Mouse (Mus musculus) myocyte (in vitro differentiated cells): ENCODE measurements around the gene Gm45233. TPM values are rescaled to one million over a fixed set of nuclear protein-coding genes. Genes with fewer than 3 reads are reported as not detected.

Source experiments
- H3K27me3 ChIP-seq: one replicate; pipeline ENCODE4 v1.6.1; 2011; ENCODE audit not compliant: control insufficient read depth, insufficient read depth, insufficient read length
- H3K36me3 ChIP-seq: one replicate; pipeline ENCODE4 v1.6.1; 2011; ENCODE audit not compliant: control insufficient read depth, insufficient read depth
- H3K4me2 ChIP-seq: one replicate; pipeline ENCODE4 v1.6.1; 2011; ENCODE audit warnings: low read depth, control low read depth
- H3K4me3 ChIP-seq: one replicate; pipeline ENCODE4 v1.5.1; 2011; ENCODE audit warnings: mild to moderate bottlenecking, control low read depth, moderate library complexity
- H3K79me2 ChIP-seq: one replicate; pipeline ENCODE4 v1.6.1; 2011; ENCODE audit not compliant: control insufficient read depth, insufficient read depth
- H3ac ChIP-seq: one replicate; pipeline ENCODE4 v1.6.1; 2011; ENCODE audit not compliant: control insufficient read depth, insufficient read length
- CEBPB ChIP-seq: IDR thresholded peaks from 2 replicates; pipeline ENCODE4 v1.6.1; 2011; ENCODE audit warnings: mild to moderate bottlenecking, moderate library complexity; ENCODE audit not compliant: poor library complexity, insufficient read depth, severe bottlenecking
- E2F4 ChIP-seq: IDR thresholded peaks from one replicate; pipeline ENCODE4 v1.6.1; 2011; ENCODE audit warnings: mild to moderate bottlenecking, control low read depth, moderate library complexity; ENCODE audit not compliant: insufficient read depth
- MAX ChIP-seq: IDR thresholded peaks from one replicate; pipeline ENCODE4 v1.6.1; 2011; ENCODE audit warnings: low read depth, mild to moderate bottlenecking, control low read depth
- MYOD1 ChIP-seq, 3 experiments: IDR thresholded peaks; one replicate each; pipeline ENCODE4 v1.6.1; 2011; ENCODE audit warnings: control low read depth in 2 of 3, low read depth in 2 of 3, mild to moderate bottlenecking in 2 of 3, moderate library complexity in 1 of 3; ENCODE audit not compliant: insufficient read length in 2 of 3, control insufficient read depth in 1 of 3
- MYOG ChIP-seq, 3 experiments: IDR thresholded peaks; one replicate each; pipeline ENCODE4 v1.6.1; 2011; ENCODE audit warnings: control low read depth in 2 of 3, low read depth in 2 of 3, mild to moderate bottlenecking in 2 of 3; ENCODE audit not compliant: insufficient read length in 2 of 3, control insufficient read depth in 1 of 3, insufficient read depth in 1 of 3
- POLR2A ChIP-seq: IDR thresholded peaks from one replicate; pipeline ENCODE4 v1.6.1; 2011; ENCODE audit warnings: low read depth, mild to moderate bottlenecking, control low read depth, moderate library complexity; ENCODE audit not compliant: insufficient read length
- POLR2AphosphoS2 ChIP-seq: IDR thresholded peaks from one replicate; pipeline ENCODE4 v1.6.1; 2011; ENCODE audit warnings: low read depth, control low read depth; ENCODE audit not compliant: insufficient read length
- REST ChIP-seq: IDR thresholded peaks from one replicate; pipeline ENCODE4 v1.6.1; 2011; ENCODE audit warnings: mild to moderate bottlenecking, control low read depth, moderate library complexity; ENCODE audit not compliant: insufficient read depth, insufficient read length
- SRF ChIP-seq: IDR thresholded peaks from one replicate; pipeline ENCODE4 v1.6.1; 2011; ENCODE audit warnings: low read depth; ENCODE audit not compliant: control insufficient read depth, insufficient read length
- TCF12 ChIP-seq: IDR thresholded peaks from one replicate; pipeline ENCODE4 v1.6.1; 2011; ENCODE audit warnings: mild to moderate bottlenecking, control low read depth; ENCODE audit not compliant: poor library complexity, insufficient read depth, severe bottlenecking
- TCF3 ChIP-seq: IDR thresholded peaks from one replicate; pipeline ENCODE4 v1.6.1; 2011; ENCODE audit warnings: low read depth, control low read depth; ENCODE audit not compliant: insufficient read length
- USF1 ChIP-seq: IDR thresholded peaks from one replicate; pipeline ENCODE4 v1.6.1; 2011; ENCODE audit warnings: low read depth, mild to moderate bottlenecking, control low read depth, moderate library complexity
- polyA plus RNA-seq: library from polyadenylated mRNA; unstranded; fragments of >200 nt; fragmentation: generic; extraction: Trizol; gene quantifications from one replicate; pipeline ENCODE4 v1.2.1, GENCODE M21; 2012; ENCODE audit warnings: missing spikeins

Gm45233 gene
- 0.12 TPM for polyA plus RNA-seq

GRCm38 (mm10) chr7:43443917-43444293 is at the start of gene Gm45233, which contains the start of gene Etfb:
Gene Gm45233, plus strand, starts transcription at chr7:43444128.
Gene Etfb, plus strand, starts transcription at chr7:43444083.
- H3K79me2 ChIP-seq: peaks cover 11% of the 10 kb centered on the region
- H3ac ChIP-seq: peak within 1 kb of the TSS; percentile 44
- peak within 1 kb of the TSS; percentile 99 for H3K4me2 ChIP-seq
- H3K27me3 ChIP-seq: no peaks in the 10 kb centered on the region
- TF ChIP-seq TCF3 (no peak), MYOD1 (IDR thresholded peaks at IDR 0.05; ENCODE audit: control insufficient read depth in 1 of 3, insufficient read length in 2 of 3, low read depth in 2 of 3) (peak in 1 of 3 experiments; percentile 47), SRF (no peak), POLR2AphosphoS2 (peak; percentile 98), REST (peak; percentile 42), MYOG (IDR thresholded peaks at IDR 0.05; ENCODE audit: control insufficient read depth in 1 of 3, insufficient read depth in 1 of 3, insufficient read length in 2 of 3, low read depth in 2 of 3) (peak in 1 of 3 experiments; percentile 45), POLR2A (peak; percentile 99), MAX (peak; percentile 21)
- peak within 1 kb of the TSS; percentile 69 for H3K4me3 ChIP-seq
- no peaks in the 10 kb centered on the region for H3K36me3 ChIP-seq

GRCm38 (mm10) chr7:43399501-43399900 is 44.4 kb upstream of the Gm45233 start:
- H3ac ChIP-seq: no peak overlapping the region
- no peaks in the 10 kb centered on the region for H3K27me3 ChIP-seq
- TF ChIP-seq CEBPB: peak; percentile 77; the same call in 1 of the 2 replicates
- TF ChIP-seq POLR2A: no peak

GRCm38 (mm10) chr7:43402718-43403117 is 41.2 kb upstream of the Gm45233 start:
- TF ChIP-seq TCF3: no peak
- no peak for TF ChIP-seq USF1
- TF ChIP-seq MAX: no peak
- TF ChIP-seq CEBPB: no peak
- TF ChIP-seq SRF: no peak
- TF ChIP-seq POLR2A: no peak
- TF ChIP-seq TCF12: no peak
- no peak for TF ChIP-seq MYOG (IDR thresholded peaks at IDR 0.05; ENCODE audit: control insufficient read depth in 1 of 3, insufficient read depth in 1 of 3, insufficient read length in 2 of 3, low read depth in 2 of 3)
- no peak for TF ChIP-seq POLR2AphosphoS2
- no peak for TF ChIP-seq E2F4
- Histone ChIP-seq H3ac (no peak overlapping the region), H3K4me3 (no peak overlapping the region), H3K27me3 (no peaks in the 10 kb centered on the region), H3K79me2 (no peaks in the 10 kb centered on the region), H3K4me2 (no peak overlapping the region), H3K36me3 (no peaks in the 10 kb centered on the region)

More at GRCm38 (mm10) chr7:43399501-43399900, 44.4 kb upstream of the Gm45233 start:
- no peak overlapping the region for H3K4me3 ChIP-seq
- H3K36me3 ChIP-seq: no peaks in the 10 kb centered on the region
- H3K79me2 ChIP-seq: no peaks in the 10 kb centered on the region
- H3K4me2 ChIP-seq: peak overlapping the region; percentile 53

GRCm38 (mm10) chr7:43407573-43407972 is 36.4 kb upstream of the Gm45233 start:
- H3K4me3 ChIP-seq: no peak overlapping the region
- no peaks in the 10 kb centered on the region for H3K27me3 ChIP-seq
- no peak overlapping the region for H3K4me2 ChIP-seq
- H3K79me2 ChIP-seq: no peaks in the 10 kb centered on the region
- TF ChIP-seq POLR2AphosphoS2: no peak
- no peak for TF ChIP-seq TCF12
- no peak for TF ChIP-seq MYOD1 (IDR thresholded peaks at IDR 0.05; ENCODE audit: control insufficient read depth in 1 of 3, insufficient read length in 2 of 3, low read depth in 2 of 3)
- TF ChIP-seq CEBPB: no peak
- no peak for TF ChIP-seq POLR2A
- no peak for TF ChIP-seq TCF3
- no peak overlapping the region for H3ac ChIP-seq
- no peaks in the 10 kb centered on the region for H3K36me3 ChIP-seq

GRCm38 (mm10) chr7:43408131-43408553 is 35.8 kb upstream of the Gm45233 start, which contains the start of gene Siglecg:
Gene Siglecg, plus strand, starts transcription at chr7:43408204.
- TF ChIP-seq REST (no peak), MAX (no peak), USF1 (no peak), MYOG (IDR thresholded peaks at IDR 0.05; ENCODE audit: control insufficient read depth in 1 of 3, insufficient read depth in 1 of 3, insufficient read length in 2 of 3, low read depth in 2 of 3) (no peak)
- no peaks in the 10 kb centered on the region for H3K79me2 ChIP-seq
- H3K27me3 ChIP-seq: no peaks in the 10 kb centered on the region
- H3K36me3 ChIP-seq: no peaks in the 10 kb centered on the region
- no peak within 1 kb of the TSS for H3K4me2 ChIP-seq
- no peak within 1 kb of the TSS for H3K4me3 ChIP-seq
- H3ac ChIP-seq: no peak within 1 kb of the TSS
